Comparison of ENCODE assay signal across 9 mouse cellular contexts in genomic region chr15:41977649-41978231, GRCm38 (mm10).
DNase-seq lines count a peak whose midpoint lies in the region; TF ChIP-seq lines count a peak whose summit lies in the region.
"Had no signal": no experiment of that assay in that cellular context is flagged by ENCODE, and none has a peak within 500 bp of the region (broad histone marks: within the 10 kb centered on the region; RNA-seq: fewer than 3 reads in every experiment).

No protein-coding gene starts in this region.

- H3K27me3 ChIP-seq in embryonic facial prominence, embryonic 10.5 days (replicated peaks; ENCODE audit: low read depth, poor library complexity, severe bottlenecking): no peaks in the 10 kb centered on the region

- H3K4me3 ChIP-seq in layer of hippocampus, adult 2 months: peak overlapping the region; percentile 11; the same call in 1 of the 2 replicates
- H3K4me3 ChIP-seq in embryonic facial prominence, embryonic 10.5 days: no peak overlapping the region

- TF ChIP-seq CTCF in layer of hippocampus, adult 2 months (conservative IDR thresholded peaks at IDR 0.05): no peak

- no peaks in the 10 kb centered on the region for H3K36me3 ChIP-seq in embryonic facial prominence, embryonic 10.5 days (replicated peaks)

- 96% methylated on average over 12 of the region's 12 CpGs for WGBS in embryonic facial prominence, embryonic 10.5 days

- intact Hi-C loops in gastrocnemius, postnatal 14 days (cut with DNase I; ENCODE audit: low total_unique reads): no loop called here
- intact Hi-C loops in gastrocnemius, postnatal 36 days (cut with DNase I): no loop called here

- no peak overlapping the region for H3K27ac ChIP-seq in layer of hippocampus, adult 2 months
- H3K27ac ChIP-seq in embryonic facial prominence, embryonic 10.5 days (replicated peaks): no peak overlapping the region

- no peaks in the 10 kb centered on the region for H3K9me3 ChIP-seq in embryonic facial prominence, embryonic 10.5 days

- no peaks in the 10 kb centered on the region for H3K4me1 ChIP-seq in embryonic facial prominence, embryonic 10.5 days

- DNase-seq in gastrocnemius, postnatal 14 days: peak; percentile 8
- no peak for DNase-seq in gastrocnemius, postnatal 36 days
- peak; percentile 3 for DNase-seq in lung, postnatal 36 days
- DNase-seq in lung, postnatal 4 days: no peak
- DNase-seq in cerebellum, adult 18-20 months: peak; percentile 64 to 66
- peak; percentile 26 to 37 for DNase-seq in layer of hippocampus, adult 2 months (ENCODE audit: low spot score in 2 of 2)
- DNase-seq in spleen, adult 18-20 months: no peak
- DNase-seq in embryonic facial prominence, embryonic 10.5 days (ENCODE audit: low spot score): no peak
- DNase-seq: kidney, postnatal 25 days had no signal

Comparison
In these comparisons a context has a peak if more than half of its experiments do, and no peak if none do; other contexts are left out.
1. DNase-seq: peak in gastrocnemius, postnatal 14 days (single experiment), lung, postnatal 36 days (single experiment), cerebellum, adult 18-20 months (2 of 2) and layer of hippocampus, adult 2 months (2 of 2); none in gastrocnemius, postnatal 36 days (0 of 2), lung, postnatal 4 days (0 of 2), spleen, adult 18-20 months (0 of 2) and embryonic facial prominence, embryonic 10.5 days (single experiment).